Mouse (Mus musculus) cerebellum, adult 2 months (tissue): ENCODE data around the gene Ace. TPM values are rescaled to one million over a fixed set of nuclear protein-coding genes. Genes with fewer than 3 reads are reported as not detected.
A peak's percentile ranks its signal among the peaks of the same experiment; 100 is the strongest.

ENCODE experiments used
- DNase-seq, 2 experiments: peaks; one replicate each; pipeline ENCODE4 v3.0.0; 2021
- H3K27ac ChIP-seq: fragments of 200-500 bp; 2 replicates; pipeline ENCODE4 v1.5.1; 2012; ENCODE audit warnings: low read length, control low read depth, inconsistent platforms; ENCODE audit not compliant: insufficient read depth
- H3K27me3 ChIP-seq: fragments of 200-500 bp; 2 replicates; pipeline ENCODE4 v1.6.1; 2012; ENCODE audit warnings: inconsistent platforms, mild to moderate bottlenecking, low read length, moderate library complexity; ENCODE audit not compliant: control insufficient read depth, insufficient read depth
- H3K4me1 ChIP-seq: fragments of 200-500 bp; 2 replicates; pipeline ENCODE4 v1.6.1; 2011; ENCODE audit warnings: low read length; ENCODE audit not compliant: control insufficient read depth, insufficient read depth
- H3K4me3 ChIP-seq: fragments of 200-500 bp; replicated peaks from 2 replicates; pipeline ENCODE3; 2011; ENCODE audit warnings: mild to moderate bottlenecking, low read depth, low read length, control low read depth; ENCODE audit not compliant: insufficient read depth
- CTCF ChIP-seq: fragments of 200-500 bp; IDR thresholded peaks from 2 replicates; pipeline ENCODE4 v1.5.1; 2011; ENCODE audit warnings: low read depth, mild to moderate bottlenecking, control low read depth, low read length, moderate library complexity, borderline replicate concordance; ENCODE audit not compliant: insufficient read depth
- POLR2A ChIP-seq: fragments of 200-500 bp; IDR thresholded peaks from 2 replicates; pipeline ENCODE4 v1.6.1; 2011; ENCODE audit warnings: low read length, control low read depth, borderline replicate concordance; ENCODE audit not compliant: insufficient read depth
- WGBS: fragments of 180-500 bp; shearing (Covaris S2); methylation state at CpG from one replicate; pipeline ENCODE4 v1.1.7; 2018; 5-methylcytosine and 5-hydroxymethylcytosine counted together
- polyA plus RNA-seq: library from polyadenylated mRNA; depleted of rRNA; stranded (reverse); fragments of >200 nt; gene quantifications from 2 replicates; pipeline ENCODE4 v1.2.3, GENCODE M21; 2012; rRNA removed

Ace gene
- polyA plus RNA-seq: 13.6 and 19.7 TPM in 2 replicates

GRCm38 (mm10) chr11:105967741-105968574 is at the start of gene Ace:
Ace (plus strand) TSS chr11:105967945.
- DNase-seq: peak in 1 of 2 experiments; percentile 27
- Histone ChIP-seq H3K27me3 (no peaks in the 10 kb centered on the region), H3K4me3 (peak within 1 kb of the TSS; percentile 66), H3K4me1 (0 out of 2 replicates have a peak, but pooled peaks cover 2% of the 10 kb centered on the region), H3K27ac (no peak within 1 kb of the TSS)
- TF ChIP-seq POLR2A (no peak), CTCF (no peak)
- 2% methylated on average over 75 of the region's 76 CpGs for WGBS

GRCm38 (mm10) chr11:105920098-105920785 is 47.5 kb upstream of the Ace start:
- no peak for DNase-seq
- Histone ChIP-seq H3K27me3 (no peaks in the 10 kb centered on the region), H3K27ac (no peak overlapping the region), H3K4me1 (no peaks in the 10 kb centered on the region), H3K4me3 (no peak overlapping the region)
- TF ChIP-seq CTCF (no peak), POLR2A (no peak)
- WGBS: 25% methylated on average over 3 of the region's 3 CpGs

GRCm38 (mm10) chr11:105920836-105921235 is 46.9 kb upstream of the Ace start:
- TF ChIP-seq CTCF (no peak), POLR2A (no peak)
- Histone ChIP-seq H3K27ac (no peak overlapping the region), H3K27me3 (no peaks in the 10 kb centered on the region), H3K4me1 (no peaks in the 10 kb centered on the region), H3K4me3 (no peak overlapping the region)
- DNase-seq: no peak
- 87% methylated on average over 2 of the region's 2 CpGs for WGBS

- no peak for TF ChIP-seq CTCF
- no peak for TF ChIP-seq POLR2A
- H3K4me3 ChIP-seq: no peak overlapping the region
- no peak for DNase-seq
- no peaks in the 10 kb centered on the region for H3K27me3 ChIP-seq
- no peak overlapping the region for H3K27ac ChIP-seq
- WGBS: 95% methylated on average over 5 of the region's 5 CpGs
- no peaks in the 10 kb centered on the region for H3K4me1 ChIP-seq
These were observed 46.5 kb upstream of the Ace start for GRCm38 (mm10) chr11:105921275-105921674.

- no peak overlapping the region for H3K27ac ChIP-seq
- DNase-seq: no peak
- TF ChIP-seq CTCF (no peak), POLR2A (no peak)
- no peaks in the 10 kb centered on the region for H3K27me3 ChIP-seq
- H3K4me3 ChIP-seq: no peak overlapping the region
- 83% methylated on average over 20 of the region's 20 CpGs for WGBS
- H3K4me1 ChIP-seq: no peaks in the 10 kb centered on the region
These were observed 44.7 kb upstream of the Ace start for GRCm38 (mm10) chr11:105922769-105923663.

- Histone ChIP-seq H3K27me3 (no peaks in the 10 kb centered on the region), H3K27ac (no peak overlapping the region), H3K4me1 (no peaks in the 10 kb centered on the region), H3K4me3 (peak overlapping the region; percentile 27)
- WGBS: 49% methylated on average over 14 of the region's 14 CpGs
- DNase-seq: peak; percentile 73 to 77
- TF ChIP-seq POLR2A: no peak
- peak; percentile 85 for TF ChIP-seq CTCF
These were observed 40.4 kb upstream of the Ace start for GRCm38 (mm10) chr11:105927065-105928030.

GRCm38 (mm10) chr11:105928171-105928570 is 39.6 kb upstream of the Ace start:
- no peak for TF ChIP-seq CTCF
- TF ChIP-seq POLR2A: no peak
- Histone ChIP-seq H3K27me3 (no peaks in the 10 kb centered on the region), H3K4me3 (no peak overlapping the region), H3K27ac (no peak overlapping the region), H3K4me1 (no peaks in the 10 kb centered on the region)
- 75% methylated on average over 5 of the region's 5 CpGs for WGBS
- no peak for DNase-seq
